Mouse (Mus musculus): ENCODE data around the gene Mei1. TPM values are rescaled to one million over a fixed set of nuclear protein-coding genes. Genes with fewer than 3 reads are reported as not detected.

Gene Mei1
- polyA plus RNA-seq (2012; rRNA removed): 3.8 and 4.1 TPM in 2 replicates

DNA sequence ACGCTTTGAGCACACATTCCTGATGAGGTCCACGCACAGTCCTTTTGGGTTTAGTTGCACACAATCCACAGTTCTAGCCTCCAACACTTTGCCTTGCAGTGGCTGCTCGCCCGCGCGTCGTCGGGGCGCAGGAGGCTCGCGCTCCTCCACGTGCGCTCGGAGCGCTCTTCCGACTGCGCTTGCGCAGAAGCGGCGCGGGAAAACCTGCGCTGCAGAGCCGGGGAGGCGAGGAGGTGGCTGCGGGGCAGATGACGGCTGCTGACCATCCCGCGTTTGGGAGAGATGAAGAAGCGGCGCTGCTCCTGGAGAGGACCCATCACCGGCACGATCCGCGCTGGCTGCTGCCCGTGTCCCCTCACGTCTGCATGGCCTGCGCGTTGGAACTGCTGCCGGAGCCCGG lies at the start of gene Mei1:
Gene Mei1, plus strand, starts transcription at position 99 of the 400 bp plus-strand sequence.
- no peak for DNase-seq (ENCODE audit: extremely low spot score in 1 of 2, low spot score in 1 of 2)

DNA sequence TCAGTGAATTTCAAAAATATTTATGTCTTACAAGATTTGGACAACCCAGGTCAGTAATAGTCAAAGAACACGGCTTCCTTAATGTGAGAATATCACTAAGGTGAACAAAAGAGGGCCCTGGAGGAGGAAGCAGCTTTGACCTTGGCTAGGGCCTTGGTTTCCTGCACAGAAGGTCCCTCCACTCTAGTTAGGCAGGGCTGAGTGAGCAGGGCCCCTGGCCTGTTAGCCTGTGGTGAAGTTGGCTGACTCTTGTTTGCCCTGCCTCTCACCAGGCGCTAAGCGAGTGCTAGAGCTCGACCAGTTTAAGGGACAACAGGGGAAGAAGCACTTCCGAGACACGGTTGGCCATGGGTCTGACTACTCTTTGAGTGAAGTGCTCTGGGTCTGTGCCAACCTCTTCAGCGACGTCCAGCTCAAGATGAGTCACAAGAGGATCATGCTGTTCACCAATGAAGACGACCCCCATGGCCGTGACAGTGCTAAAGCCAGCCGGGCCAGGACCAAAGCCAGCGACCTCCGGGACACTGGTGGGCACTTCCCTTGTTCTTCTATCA lies 47.2 kb upstream of the Mei1 start:
- no peak for DNase-seq (ENCODE audit: extremely low spot score in 1 of 2, low spot score in 1 of 2)

DNA sequence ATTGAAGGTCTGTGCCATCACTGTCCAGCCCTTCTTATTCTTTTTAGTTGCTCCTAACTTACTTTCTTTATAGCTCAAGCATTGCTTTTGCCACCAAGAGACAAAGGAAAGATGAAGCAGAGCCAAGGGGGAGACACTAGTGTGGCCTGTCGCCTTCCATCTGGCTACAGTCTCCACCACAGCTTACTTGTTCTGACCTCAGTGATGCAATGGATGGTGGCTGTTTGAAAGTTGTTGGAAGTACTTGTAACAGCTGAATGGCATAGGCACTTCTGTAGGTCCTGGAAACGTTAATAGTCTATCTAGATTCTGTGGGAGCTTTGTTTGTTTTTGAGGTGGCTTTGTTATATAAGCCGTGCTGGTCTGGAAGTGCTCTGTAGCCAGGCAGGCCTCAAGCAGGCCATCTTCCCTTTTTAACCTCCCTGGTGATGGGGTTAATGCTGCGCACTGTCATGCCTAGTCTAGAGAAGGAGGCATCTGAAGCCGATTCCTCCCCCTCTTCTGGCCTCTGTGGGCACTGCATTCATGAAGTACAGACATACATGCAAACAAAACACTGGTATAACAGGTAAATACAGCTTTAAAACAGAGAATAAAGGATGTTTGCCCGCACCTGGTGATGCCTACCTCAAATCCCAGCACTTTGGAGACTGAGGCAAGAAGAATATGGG lies 45.7 kb upstream of the Mei1 start:
- DNase-seq (ENCODE audit: extremely low spot score in 1 of 2, low spot score in 1 of 2): no peak

DNA sequence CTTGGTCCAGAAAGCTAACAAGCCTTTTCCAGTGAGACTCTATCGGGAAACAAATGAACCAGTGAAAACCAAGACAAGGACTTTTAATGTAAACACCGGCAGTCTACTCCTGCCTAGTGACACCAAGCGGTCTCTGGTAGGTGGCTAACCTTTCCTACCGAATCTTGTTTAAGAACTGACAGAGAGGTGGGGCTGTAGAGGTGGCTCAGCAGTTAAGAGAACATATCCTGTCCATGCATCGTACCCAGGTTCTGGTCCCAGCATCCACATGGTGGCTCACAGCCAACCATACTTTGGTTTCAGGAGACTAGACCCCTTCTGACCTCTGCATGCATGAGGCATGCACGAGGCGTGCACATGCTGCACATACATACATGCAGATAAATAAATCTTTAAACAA lies 42.5 kb upstream of the Mei1 start:
- no peak for DNase-seq (ENCODE audit: extremely low spot score in 1 of 2, low spot score in 1 of 2)

DNA sequence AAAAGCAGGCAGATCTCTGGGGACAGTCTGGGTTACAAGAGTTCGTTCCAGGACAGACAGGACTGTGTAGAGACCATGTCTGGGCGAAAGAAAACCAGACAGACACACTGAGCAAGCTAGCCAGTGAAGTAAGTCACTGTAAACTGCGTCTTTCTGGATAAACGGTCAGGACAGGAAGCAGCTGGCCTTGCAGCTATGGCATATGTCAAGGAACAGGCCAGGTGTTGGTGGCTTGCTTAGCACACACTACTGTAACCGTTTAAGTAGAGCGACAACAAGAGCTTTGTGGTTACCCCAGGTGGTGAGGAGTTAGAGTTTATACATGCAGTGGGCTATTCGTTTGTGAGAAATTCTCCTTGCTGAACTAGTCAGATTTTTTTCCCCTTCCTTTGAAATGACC lies 42.1 kb upstream of the Mei1 start:
- DNase-seq (ENCODE audit: extremely low spot score in 1 of 2, low spot score in 1 of 2): no peak

DNA sequence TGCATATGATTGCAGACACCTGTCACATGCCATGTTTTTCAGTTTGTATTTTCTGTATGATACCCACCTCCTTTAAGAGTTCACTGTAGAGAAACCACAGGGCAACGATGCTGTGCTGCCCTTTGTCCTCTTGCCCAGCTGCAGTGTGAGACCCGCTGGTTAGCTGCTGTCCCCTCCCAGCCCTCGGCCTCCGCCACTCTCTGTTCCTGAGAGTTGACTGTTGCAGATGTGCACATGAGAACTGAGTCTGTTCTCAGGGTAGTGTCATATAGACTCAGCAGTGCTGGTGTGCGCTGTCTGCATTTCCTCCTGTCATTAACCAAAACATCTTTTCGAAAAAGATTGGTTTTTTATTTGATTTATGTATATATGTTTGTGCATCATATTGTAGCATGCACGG lies 37.4 kb upstream of the Mei1 start:
- DNase-seq (ENCODE audit: extremely low spot score in 1 of 2, low spot score in 1 of 2): no peak

DNA sequence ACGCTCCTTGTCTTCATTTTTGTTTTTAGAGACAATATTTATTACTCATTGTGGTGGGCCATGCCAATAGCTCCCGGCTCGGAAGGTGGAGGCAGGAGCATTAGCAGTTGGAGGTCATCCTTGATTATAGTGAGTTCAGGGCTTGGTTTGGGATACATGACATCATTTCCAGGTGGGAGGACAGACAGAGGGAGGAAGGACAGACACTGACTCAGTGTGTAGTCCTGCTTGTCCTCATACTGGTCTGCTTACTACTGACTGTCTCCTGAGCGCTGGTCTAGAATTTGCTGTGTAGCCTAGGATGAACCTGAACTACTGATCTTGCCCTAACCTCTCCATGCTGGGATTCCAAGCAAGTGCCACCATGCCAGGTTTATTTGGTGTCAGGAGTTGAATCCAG lies 36.0 kb upstream of the Mei1 start, which contains the start of gene Desi1:
Gene Desi1, minus strand, starts transcription at position 101 of the 400 bp plus-strand sequence.
- DNase-seq (ENCODE audit: extremely low spot score in 1 of 2, low spot score in 1 of 2): no peak

DNA sequence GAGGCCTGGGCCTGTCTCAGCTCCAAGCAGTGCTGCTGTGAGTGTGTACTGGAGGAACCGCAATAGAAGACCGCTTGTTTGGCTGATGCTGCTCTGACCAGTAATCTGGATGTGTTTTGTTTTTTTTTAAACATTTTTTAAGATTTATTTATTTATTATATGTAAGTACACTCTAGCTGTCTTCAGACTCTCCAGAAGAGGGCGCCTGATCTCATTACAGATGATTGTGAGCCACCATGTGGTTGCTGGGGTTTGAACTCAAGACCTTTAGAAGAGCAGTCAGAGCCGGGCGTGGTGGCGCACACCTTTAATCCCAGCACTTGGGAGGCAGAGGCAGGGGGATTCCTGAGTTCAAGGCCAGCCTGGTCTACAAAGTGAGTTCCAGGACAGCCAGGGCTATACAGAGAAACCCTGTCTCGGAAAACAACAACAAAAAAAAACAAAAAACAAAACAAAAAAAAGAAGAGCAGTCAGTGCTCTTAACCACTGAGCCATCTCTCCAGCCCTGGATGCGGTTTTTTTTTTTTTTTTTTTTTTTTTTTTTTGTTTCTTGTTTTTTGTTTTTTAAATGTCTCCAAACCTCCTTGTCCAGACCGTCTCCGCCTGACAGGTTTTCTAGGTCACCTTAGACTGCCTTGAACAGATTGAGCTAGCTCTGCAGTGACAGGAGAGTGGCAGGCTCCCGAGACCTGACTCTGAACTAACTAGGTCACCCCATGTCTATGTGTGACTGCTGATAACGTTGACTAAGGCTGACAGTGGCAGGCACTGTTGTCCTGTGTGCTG lies 33.7 kb upstream of the Mei1 start:
- DNase-seq (ENCODE audit: extremely low spot score in 1 of 2, low spot score in 1 of 2): peak in 1 of 2 experiments; percentile 51

DNA sequence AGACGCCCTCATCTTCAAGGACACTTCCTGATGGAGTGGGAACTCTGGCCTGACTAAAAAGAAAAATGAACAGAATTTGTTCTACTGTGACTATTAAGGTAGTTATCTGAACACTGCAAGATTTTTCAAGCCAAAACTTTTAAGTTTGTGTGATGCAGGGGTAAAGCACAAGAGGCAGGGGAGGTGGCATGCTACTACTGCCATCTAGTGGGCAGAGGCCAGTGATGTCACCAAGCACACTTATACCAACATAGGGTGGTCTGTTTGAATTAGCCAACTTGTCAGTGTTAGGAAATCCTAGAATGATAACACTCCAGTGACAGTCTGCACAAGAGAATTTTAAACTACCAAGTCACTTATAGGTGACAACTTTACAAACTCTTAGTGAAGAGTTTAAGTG lies 29.1 kb upstream of the Mei1 start:
- peak in 1 of 2 experiments; percentile 60 for DNase-seq (ENCODE audit: extremely low spot score in 1 of 2, low spot score in 1 of 2)

DNA sequence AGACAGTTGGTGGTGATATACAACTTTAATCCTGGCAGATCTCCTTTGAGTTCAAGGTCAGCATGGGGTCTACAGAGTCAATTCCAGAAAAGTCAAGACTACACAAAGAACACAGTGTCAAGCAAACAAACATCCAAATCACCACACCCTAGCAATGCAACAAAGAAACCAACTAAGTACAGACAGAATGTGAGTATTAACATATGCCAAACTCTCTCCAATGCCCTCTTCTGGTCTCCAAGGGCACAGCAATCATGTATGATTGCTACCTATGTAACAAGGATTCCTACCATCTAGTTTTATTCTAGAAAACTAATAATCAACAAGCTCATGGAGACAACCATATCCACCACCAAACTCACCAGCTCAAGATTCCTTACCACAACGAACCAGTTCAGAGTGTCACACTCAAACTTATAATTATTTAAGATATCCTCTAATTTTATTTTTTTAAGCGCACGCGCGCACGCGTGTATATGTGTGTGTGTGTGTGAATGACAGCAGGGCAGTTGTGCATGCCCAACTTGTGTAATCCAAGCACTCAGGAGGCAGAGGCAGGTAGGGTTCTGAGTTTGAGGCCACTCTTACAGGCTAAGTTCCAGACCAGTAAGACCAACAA lies 25.5 kb upstream of the Mei1 start:
- DNase-seq (ENCODE audit: extremely low spot score in 1 of 2, low spot score in 1 of 2): peak in 1 of 2 experiments; percentile 33

DNA sequence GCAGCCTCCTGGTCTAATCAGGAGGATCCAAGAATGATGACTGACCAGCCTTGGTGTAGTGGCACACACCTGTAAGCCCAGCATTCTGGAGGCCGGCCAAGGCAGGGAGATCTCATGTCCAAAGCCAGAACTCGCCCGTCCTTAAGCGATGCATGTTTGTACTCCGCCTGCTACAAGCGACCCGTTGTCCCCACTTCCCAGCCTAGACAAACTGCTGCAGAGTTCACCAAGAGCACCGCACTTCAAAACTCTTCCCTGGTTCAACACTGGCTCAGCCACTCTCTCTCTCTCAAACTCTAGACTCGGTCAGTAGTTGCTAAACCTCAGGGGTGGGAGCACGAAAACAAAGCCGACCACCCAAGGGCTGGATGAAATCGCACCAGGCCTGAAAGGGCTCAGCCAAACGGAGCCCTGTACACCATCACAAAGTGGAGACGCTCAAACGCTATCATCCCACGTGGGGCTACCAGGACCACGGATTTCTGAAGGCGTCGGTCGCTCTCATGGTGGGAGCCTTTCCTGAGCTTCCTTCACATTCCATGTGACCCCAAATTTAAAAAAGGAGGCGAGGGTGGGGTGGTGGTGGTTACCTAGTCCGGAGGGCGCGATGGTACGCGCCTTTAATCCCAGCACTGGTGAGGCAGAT lies 23.4 kb upstream of the Mei1 start:
- no peak for DNase-seq (ENCODE audit: extremely low spot score in 1 of 2, low spot score in 1 of 2)

DNA sequence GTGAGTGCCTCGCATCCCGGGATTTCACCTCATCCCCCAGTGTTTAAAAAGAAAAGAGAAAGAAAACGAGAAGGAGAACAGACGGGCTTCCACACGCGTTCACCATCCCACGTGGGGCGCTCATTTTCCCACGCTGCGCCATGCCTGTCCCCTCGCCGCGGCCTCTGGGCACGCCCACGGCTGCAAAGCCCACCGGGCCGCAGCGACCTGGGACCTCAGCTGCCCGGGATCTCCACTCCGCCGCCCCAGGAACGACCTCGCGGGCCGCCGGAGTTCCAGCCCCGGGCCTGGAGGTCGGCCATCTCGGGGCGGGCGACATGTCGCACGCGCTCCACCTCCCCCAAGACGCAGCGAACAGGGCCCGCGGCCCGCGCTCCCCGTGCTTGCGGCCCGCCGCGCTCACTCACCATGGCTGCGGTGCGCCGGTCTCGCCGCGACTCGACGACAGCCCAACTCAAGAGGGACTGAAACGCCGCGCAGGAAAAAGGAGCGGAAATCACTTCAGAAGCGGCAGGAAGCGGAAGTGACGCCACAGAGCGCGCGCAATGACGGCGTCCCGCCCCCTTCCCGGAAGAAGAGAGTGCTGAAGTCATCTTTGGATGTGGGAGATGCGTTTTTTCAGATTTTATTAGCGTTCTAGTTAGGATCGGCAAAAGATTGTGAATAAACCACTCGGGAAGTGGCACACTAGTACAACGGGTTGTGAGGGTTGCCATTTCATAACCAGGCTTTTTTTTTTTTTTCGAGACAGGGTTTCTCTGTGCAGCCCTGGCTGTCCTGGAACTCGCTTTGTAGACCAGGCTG lies 22.5 kb upstream of the Mei1 start, which contains the start of gene Snu13:
Gene Snu13, minus strand, starts transcription at position 519 of the 804 bp plus-strand sequence.
- DNase-seq (ENCODE audit: extremely low spot score in 1 of 2, low spot score in 1 of 2): peak; percentile 83 to 96

DNA sequence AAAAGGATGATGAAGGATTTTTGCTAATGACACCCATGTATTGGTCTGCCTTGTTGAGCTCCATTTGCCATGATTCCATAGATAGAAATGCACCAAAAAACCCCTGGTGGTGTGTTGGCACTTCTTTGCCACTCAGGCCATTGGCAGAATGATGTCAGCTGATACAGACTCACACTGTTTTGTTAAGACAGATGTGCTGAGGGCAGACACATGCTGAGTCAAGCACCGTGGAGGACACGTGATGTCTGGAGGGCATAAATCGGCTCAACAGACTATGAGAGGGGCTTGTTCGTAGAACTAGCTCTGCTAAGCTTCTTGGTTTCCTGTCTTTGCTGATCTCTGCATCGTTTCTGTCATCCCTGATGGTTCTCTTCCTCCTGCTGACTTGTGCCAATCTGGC lies 17.3 kb upstream of the Mei1 start:
- DNase-seq (ENCODE audit: extremely low spot score in 1 of 2, low spot score in 1 of 2): no peak

DNA sequence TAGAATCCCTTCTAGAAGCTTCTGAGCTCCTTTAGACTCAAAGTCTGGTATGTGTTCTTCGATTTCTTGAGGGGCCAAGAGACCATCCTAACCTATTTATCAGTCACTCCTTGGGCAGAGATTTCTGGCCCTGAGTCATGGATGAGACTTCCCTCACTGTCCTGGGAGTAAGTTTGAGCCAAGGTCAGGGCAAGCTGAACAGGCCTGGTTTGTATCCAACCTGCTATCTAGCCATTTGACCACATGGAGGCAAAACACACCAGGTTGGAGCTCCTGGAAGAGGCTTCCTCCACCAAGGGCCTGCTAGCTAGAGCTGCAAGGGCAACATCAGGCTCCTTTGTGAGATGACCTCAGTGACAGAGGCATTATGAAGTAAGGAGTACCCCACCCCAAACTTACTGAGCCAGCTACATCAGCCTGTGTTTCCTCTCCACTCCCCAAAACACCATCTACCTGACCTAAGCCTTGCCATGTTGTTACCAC lies 11.0 kb upstream of the Mei1 start, which contains the start of gene 4930407I10Rik:
Gene 4930407I10Rik, plus strand, starts transcription at position 433 of the 483 bp plus-strand sequence.
- DNase-seq (ENCODE audit: extremely low spot score in 1 of 2, low spot score in 1 of 2): no peak

DNA sequence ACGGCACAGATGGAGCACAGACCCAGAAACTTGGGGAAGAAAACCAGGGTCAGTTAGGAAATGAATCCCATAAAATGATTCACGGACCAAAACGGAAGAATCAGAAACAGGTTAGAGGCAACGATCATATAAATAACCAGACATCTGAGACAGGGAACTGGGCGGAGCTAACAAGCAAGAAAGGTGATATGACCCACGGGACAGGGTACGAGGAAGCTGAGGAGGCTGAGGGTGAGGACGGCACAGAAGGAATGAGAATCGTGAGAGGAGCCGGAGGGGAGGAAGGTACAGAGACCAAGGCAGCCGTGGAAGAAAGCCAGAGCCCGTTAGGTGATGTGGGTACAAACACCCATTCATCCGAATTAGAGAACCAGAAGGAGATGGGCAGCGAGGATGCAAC lies 5.9 kb upstream of the Mei1 start:
- DNase-seq (ENCODE audit: extremely low spot score in 1 of 2, low spot score in 1 of 2): no peak

DNA sequence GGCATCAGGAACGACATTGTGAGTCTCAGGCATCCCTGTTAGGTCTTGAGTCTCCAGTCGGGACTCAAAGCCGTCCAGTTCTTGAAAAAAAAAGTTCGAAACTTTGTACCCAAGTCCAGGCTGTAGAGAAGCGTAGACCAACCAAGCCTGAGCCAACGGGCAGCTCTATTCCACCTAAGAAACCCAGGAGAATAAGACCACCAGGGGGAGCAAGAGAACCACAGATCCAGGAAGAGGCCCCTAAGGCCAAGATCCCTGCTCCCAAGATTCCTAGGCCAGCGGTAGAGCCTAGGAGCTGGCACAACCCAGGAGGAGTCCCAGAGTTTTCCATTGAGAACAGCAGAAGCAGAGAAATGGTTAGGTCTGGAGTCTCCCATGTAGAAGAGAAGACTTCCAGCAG lies 4.3 kb upstream of the Mei1 start:
- DNase-seq (ENCODE audit: extremely low spot score in 1 of 2, low spot score in 1 of 2): peak; percentile 64 to 97

DNA sequence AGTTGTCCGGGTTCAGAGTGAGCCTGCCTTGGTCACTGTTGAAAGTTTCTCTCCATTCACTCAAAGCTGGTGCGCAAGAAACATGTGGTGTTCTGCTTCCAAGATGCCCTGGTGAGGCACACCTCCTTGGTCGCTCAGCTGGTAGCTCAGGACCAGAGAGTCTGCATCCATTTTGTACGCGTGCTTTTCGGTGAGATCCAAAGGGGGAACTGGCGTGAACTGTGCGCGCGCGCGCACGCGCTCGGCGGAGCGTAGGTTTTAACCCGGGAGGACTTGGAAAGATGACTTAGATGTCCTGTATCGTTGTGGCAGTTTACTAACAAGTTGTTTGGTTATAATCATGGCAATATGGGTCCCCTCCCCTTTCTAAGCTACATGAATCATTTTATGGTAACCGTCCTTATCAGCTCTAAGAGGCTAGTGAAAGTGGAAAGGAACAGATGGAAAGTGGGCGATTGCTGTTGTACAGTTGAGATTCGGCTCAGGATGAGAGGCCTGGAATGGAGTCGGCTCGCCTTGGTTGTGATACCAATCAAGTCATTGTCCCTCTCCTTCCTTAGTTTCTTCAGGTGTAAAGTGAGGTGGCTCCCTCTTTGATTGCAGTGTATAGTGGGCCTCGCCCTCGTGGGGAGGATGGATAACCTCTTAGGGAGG lies 2.1 kb downstream of the Mei1 start:
- peak in 1 of 2 experiments; percentile 72 for DNase-seq (ENCODE audit: extremely low spot score in 1 of 2, low spot score in 1 of 2)

DNA sequence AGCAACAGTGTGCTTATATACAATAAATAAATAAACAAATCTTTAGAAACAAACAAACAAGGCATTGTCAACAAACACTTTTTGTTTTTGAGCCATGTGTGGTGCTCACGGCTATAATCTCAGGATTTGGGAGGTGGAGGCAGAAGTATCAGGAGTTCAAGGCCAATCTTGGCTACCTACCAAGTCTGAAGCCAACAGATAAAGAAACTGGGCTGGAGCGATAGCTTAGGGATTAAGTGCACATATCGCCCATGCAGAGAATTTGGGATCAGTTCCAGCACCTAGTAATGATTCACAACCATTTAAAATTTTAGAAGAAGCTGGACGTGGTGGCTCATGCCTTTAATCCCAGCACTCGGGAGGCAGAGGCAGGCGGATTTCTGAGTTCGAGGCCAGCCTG lies 3.7 kb downstream of the Mei1 start:
- no peak for DNase-seq (ENCODE audit: extremely low spot score in 1 of 2, low spot score in 1 of 2)

DNA sequence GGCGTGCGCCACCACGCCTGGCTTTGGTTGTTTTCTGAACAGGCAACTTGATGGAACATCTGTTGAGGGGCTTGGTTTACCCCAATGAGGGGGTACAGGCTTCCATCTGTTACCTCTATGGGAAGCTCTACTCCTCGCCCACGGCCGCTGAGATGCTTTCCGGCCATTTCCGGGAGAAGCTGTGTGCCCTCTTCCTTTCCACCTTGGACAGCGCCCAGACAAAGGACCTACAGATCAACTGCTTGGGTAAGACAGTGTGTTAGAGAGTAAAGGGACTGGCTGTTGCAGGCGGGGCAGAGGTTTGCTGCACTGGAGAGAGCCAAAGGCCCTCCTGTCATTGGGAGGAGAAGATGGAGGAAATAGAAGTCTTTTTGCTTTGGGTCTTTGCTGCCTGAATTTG lies 10.1 kb downstream of the Mei1 start:
- no peak for DNase-seq (ENCODE audit: extremely low spot score in 1 of 2, low spot score in 1 of 2)
